Comparison of ENCODE assay signal across 12 mouse cellular contexts in the genomic region with DNA sequence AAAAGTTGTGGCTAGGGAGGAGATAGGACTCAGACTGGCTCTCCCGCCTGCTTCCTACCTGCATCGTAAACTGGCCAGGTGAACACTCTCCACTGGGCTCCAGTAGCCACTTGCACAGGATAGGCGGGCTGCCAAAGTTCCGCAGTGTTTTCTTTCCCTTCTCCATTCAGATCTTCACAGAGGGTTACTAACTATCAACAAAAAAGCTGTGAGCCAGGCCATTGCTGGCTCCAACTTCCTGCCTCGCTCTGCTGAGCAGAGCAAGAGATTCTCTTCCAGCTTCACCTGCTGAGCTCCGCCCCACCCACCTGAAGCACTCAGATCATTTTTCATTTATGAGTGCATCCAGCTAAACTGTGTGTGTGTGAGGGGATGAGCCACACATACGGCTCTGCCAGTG.
DNase-seq lines count a peak whose midpoint lies in the region; ATAC-seq lines count a peak whose summit lies in the region.
"Had no signal": no experiment of that assay in that cellular context is flagged by ENCODE, and none has a peak within 500 bp of the region (broad histone marks: within the 10 kb centered on the region; RNA-seq: fewer than 3 reads in every experiment).

No protein-coding gene starts in this region.

- H3K9me3 ChIP-seq in hindbrain, embryonic 12.5 days (replicated peaks), result no peaks in the 10 kb centered on the region
- no peaks in the 10 kb centered on the region for H3K9me3 ChIP-seq in forebrain, embryonic 14.5 days (replicated peaks; ENCODE audit: control insufficient read depth, low read length)
- H3K9me3 ChIP-seq: hindbrain, embryonic 10.5 days had no signal

- 69% methylated on average over 7 of the region's 7 CpGs for WGBS in hindbrain, embryonic 12.5 days
- 65% methylated on average over 7 of the region's 7 CpGs for WGBS in forebrain, embryonic 14.5 days

- no peak overlapping the region for H3K9ac ChIP-seq in hindbrain, embryonic 12.5 days
- H3K9ac ChIP-seq in forebrain, embryonic 14.5 days (ENCODE audit: low read length), result no peak overlapping the region
- H3K9ac ChIP-seq: forebrain, postnatal 0 days had no signal

- no peak overlapping the region for H3K4me2 ChIP-seq in hindbrain, embryonic 12.5 days (replicated peaks)
- no peak overlapping the region for H3K4me2 ChIP-seq in forebrain, embryonic 14.5 days (ENCODE audit: low read length)

- no peaks in the 10 kb centered on the region for H3K36me3 ChIP-seq in hindbrain, embryonic 12.5 days
- H3K36me3 ChIP-seq in forebrain, embryonic 14.5 days (ENCODE audit: control insufficient read depth, insufficient read depth, low read length), result no peaks in the 10 kb centered on the region
- H3K36me3 ChIP-seq: hindbrain, embryonic 10.5 days had no signal

- peaks cover 9% of the 10 kb centered on the region for H3K4me1 ChIP-seq in hindbrain, embryonic 12.5 days
- no peaks in the 10 kb centered on the region for H3K4me1 ChIP-seq in forebrain, embryonic 14.5 days (ENCODE audit: control insufficient read depth, insufficient read depth, low read length)

- H3K27me3 ChIP-seq in hindbrain, embryonic 12.5 days, result no peaks in the 10 kb centered on the region
- no peaks in the 10 kb centered on the region for H3K27me3 ChIP-seq in forebrain, embryonic 14.5 days (replicated peaks; ENCODE audit: control insufficient read depth, insufficient read depth, low read length)

- no peak for ATAC-seq in hindbrain, embryonic 12.5 days (ENCODE audit: low FRiP score)
- ATAC-seq in forebrain, embryonic 14.5 days, result no peak
- ATAC-seq: forebrain, postnatal 0 days had no signal

- H3K27ac ChIP-seq in hindbrain, embryonic 12.5 days, result no peak overlapping the region
- no peak overlapping the region for H3K27ac ChIP-seq in forebrain, embryonic 14.5 days (ENCODE audit: low read depth, low read length)
- H3K27ac ChIP-seq: hindbrain, embryonic 10.5 days; left cerebral cortex, adult 2 months; macrophage had no signal

- H3K4me3 ChIP-seq in hindbrain, embryonic 12.5 days, result no peak overlapping the region
- no peak overlapping the region for H3K4me3 ChIP-seq in forebrain, embryonic 14.5 days (ENCODE audit: low read depth, low read length)
- H3K4me3 ChIP-seq: hindbrain, embryonic 10.5 days; left cerebral cortex, adult 2 months had no signal

- peak; percentile 37 for DNase-seq in adrenal gland, postnatal 14 days
- no peak for DNase-seq in adrenal gland, postnatal 4 days (ENCODE audit: low spot score in 2 of 2)
- DNase-seq in urinary bladder, postnatal 14 days (ENCODE audit: low spot score), result peak; percentile 70
- DNase-seq in urinary bladder, postnatal 4 days (ENCODE audit: low spot score in 2 of 2), result no peak
- DNase-seq in lung, postnatal 14 days, result peak; percentile 54
- no peak for DNase-seq in cerebellum, adult 18-20 months
- DNase-seq in forebrain, embryonic 14.5 days (ENCODE audit: low spot score), result no peak
- DNase-seq: forebrain, postnatal 0 days had no signal

Comparison
In these comparisons a context has a peak if more than half of its experiments do, and no peak if none do; other contexts are left out.
1. DNase-seq: peak in adrenal gland, postnatal 14 days (single experiment), urinary bladder, postnatal 14 days (single experiment) and lung, postnatal 14 days (single experiment); none in adrenal gland, postnatal 4 days (0 of 2), urinary bladder, postnatal 4 days (0 of 2), cerebellum, adult 18-20 months (0 of 2) and forebrain, embryonic 14.5 days (single experiment).